Mouse (Mus musculus): ENCODE data around the gene Fam186a.
A peak's percentile ranks its signal among the peaks of the same experiment; 100 is the strongest.
"Not testable (repeated sequence)": the region's sequence is repeated elsewhere in the genome, so short reads cannot be mapped to it uniquely, and the experiment has no call there.

The Fam186a gene

GRCm38 (mm10) chr15:99934501-99934900 is 32.4 kb downstream of the Fam186a start:
- DNase-seq (ENCODE audit: low read depth, low spot score): no peak

- no peak for DNase-seq (ENCODE audit: low read depth, low spot score)
Observed at GRCm38 (mm10) chr15:99931231-99931630, 35.6 kb downstream of the Fam186a start.

- no peak for DNase-seq (ENCODE audit: low read depth, low spot score)
Observed at GRCm38 (mm10) chr15:99919601-99920158, 47.2 kb downstream of the Fam186a start.

- DNase-seq (ENCODE audit: low read depth, low spot score): no peak
Observed at GRCm38 (mm10) chr15:99917264-99917663, 49.6 kb downstream of the Fam186a start.

GRCm38 (mm10) chr15:99914613-99915012 is 52.2 kb downstream of the Fam186a start:
- DNase-seq (ENCODE audit: low read depth, low spot score): no peak

GRCm38 (mm10) chr15:99911785-99912184 is 55.1 kb downstream of the Fam186a start:
- no peak for DNase-seq (ENCODE audit: low read depth, low spot score)

GRCm38 (mm10) chr15:99909339-99909996 is 57.4 kb downstream of the Fam186a start:
- not testable (repeated sequence) for DNase-seq (ENCODE audit: low read depth, low spot score)

- DNase-seq (ENCODE audit: low read depth, low spot score): no peak
Observed at GRCm38 (mm10) chr15:99907514-99907913, 59.3 kb downstream of the Fam186a start.

GRCm38 (mm10) chr15:99907041-99907440 is 59.8 kb downstream of the Fam186a start:
- no peak for DNase-seq (ENCODE audit: low read depth, low spot score)

- no peak for DNase-seq (ENCODE audit: low read depth, low spot score)
Observed at GRCm38 (mm10) chr15:99904841-99905240, 62.0 kb downstream of the Fam186a start.

- DNase-seq (ENCODE audit: low read depth, low spot score): peak; percentile 60
Observed at GRCm38 (mm10) chr15:99904333-99904732, 62.5 kb downstream of the Fam186a start.

GRCm38 (mm10) chr15:99903227-99903626 is 63.6 kb downstream of the Fam186a start:
- no peak for DNase-seq (ENCODE audit: low read depth, low spot score)

- DNase-seq (ENCODE audit: low read depth, low spot score): no peak
Observed at GRCm38 (mm10) chr15:99902786-99903185, 64.1 kb downstream of the Fam186a start.

GRCm38 (mm10) chr15:99896621-99897020 is 70.2 kb downstream of the Fam186a start:
- no peak for DNase-seq (ENCODE audit: low read depth, low spot score)

- DNase-seq (ENCODE audit: low read depth, low spot score): no peak
Observed at GRCm38 (mm10) chr15:99891355-99891754, 75.5 kb downstream of the Fam186a start.

- DNase-seq (ENCODE audit: low read depth, low spot score): no peak
Observed at GRCm38 (mm10) chr15:99890412-99891236, 76.2 kb downstream of the Fam186a start.

- no peak for DNase-seq (ENCODE audit: low read depth, low spot score)
Observed at GRCm38 (mm10) chr15:99889275-99889874, 77.5 kb downstream of the Fam186a start.

- not testable (repeated sequence) for DNase-seq (ENCODE audit: low read depth, low spot score)
Observed at GRCm38 (mm10) chr15:99887130-99887529, 79.7 kb downstream of the Fam186a start.

GRCm38 (mm10) chr15:99884038-99884437 is 82.8 kb downstream of the Fam186a start:
- no peak for DNase-seq (ENCODE audit: low read depth, low spot score)

- DNase-seq (ENCODE audit: low read depth, low spot score): no peak
Observed at GRCm38 (mm10) chr15:99878541-99878940, 88.3 kb downstream of the Fam186a start.

- DNase-seq (ENCODE audit: low read depth, low spot score): peak; percentile 80
Observed at GRCm38 (mm10) chr15:99875334-99875869, 91.5 kb downstream of the Fam186a start, which contains the start of gene Lima1. Lima1 (minus strand) TSS chr15:99875456.
